Mouse (Mus musculus) ES-Bruce4 (cell line): ENCODE data around the gene Tenm2. TPM values are rescaled to one million over a fixed set of nuclear protein-coding genes. Genes with fewer than 3 reads are reported as not detected.
A peak's percentile ranks its signal among the peaks of the same experiment; 100 is the strongest.

Source experiments
- H3K27ac ChIP-seq: 2 replicates; pipeline ENCODE4 v1.5.1; 2012; ENCODE audit warnings: low read length, inconsistent platforms; ENCODE audit not compliant: insufficient read depth
- H3K27me3 ChIP-seq: 2 replicates; pipeline ENCODE4 v1.6.1; 2012; ENCODE audit warnings: mild to moderate bottlenecking, low read length, inconsistent platforms; ENCODE audit not compliant: control insufficient read depth, poor library complexity, insufficient read depth, severe bottlenecking
- H3K36me3 ChIP-seq: 2 replicates; pipeline ENCODE4 v1.6.1; 2012; ENCODE audit warnings: inconsistent platforms, mild to moderate bottlenecking, low read length, moderate library complexity; ENCODE audit not compliant: control insufficient read depth, poor library complexity, insufficient read depth, severe bottlenecking
- H3K4me1 ChIP-seq: one replicate; pipeline ENCODE4 v1.8.1; 2011; ENCODE audit warnings: low read length; ENCODE audit not compliant: control insufficient read depth, insufficient read depth
- H3K4me3 ChIP-seq: 2 replicates; pipeline ENCODE4 v1.5.1; 2011; ENCODE audit warnings: low read depth, mild to moderate bottlenecking, low read length
- H3K9ac ChIP-seq: 2 replicates; pipeline ENCODE4 v1.6.1; 2012; ENCODE audit warnings: low read depth, mild to moderate bottlenecking, inconsistent platforms; ENCODE audit not compliant: poor library complexity, severe bottlenecking
- H3K9me3 ChIP-seq: replicated peaks from 2 replicates; pipeline ENCODE4 v1.6.1; 2012; ENCODE audit warnings: mild to moderate bottlenecking, low read length, inconsistent platforms; ENCODE audit not compliant: control insufficient read depth, poor library complexity, insufficient read depth, severe bottlenecking
- CTCF ChIP-seq: IDR thresholded peaks from one replicate; pipeline ENCODE4 v1.8.1; 2011; ENCODE audit warnings: low read depth, low read length
- EP300 ChIP-seq: IDR thresholded peaks from 2 replicates; pipeline ENCODE4 v1.6.1; 2011; ENCODE audit warnings: low read depth, low read length; ENCODE audit not compliant: insufficient read depth
- POLR2A ChIP-seq: IDR thresholded peaks from one replicate; pipeline ENCODE4 v1.8.1; 2011; ENCODE audit warnings: low read length; ENCODE audit not compliant: insufficient read depth
- polyA plus RNA-seq: library from polyadenylated mRNA; stranded (reverse); fragments of >200 nt; gene quantifications from 2 replicates; pipeline ENCODE4 v1.2.4, GENCODE M21; 2011; ENCODE audit warnings: low read depth; ENCODE audit not compliant: missing spikeins, insufficient read depth, insufficient read length

Gene Tenm2
- polyA plus RNA-seq, 1 experiment, result not detected

DNA sequence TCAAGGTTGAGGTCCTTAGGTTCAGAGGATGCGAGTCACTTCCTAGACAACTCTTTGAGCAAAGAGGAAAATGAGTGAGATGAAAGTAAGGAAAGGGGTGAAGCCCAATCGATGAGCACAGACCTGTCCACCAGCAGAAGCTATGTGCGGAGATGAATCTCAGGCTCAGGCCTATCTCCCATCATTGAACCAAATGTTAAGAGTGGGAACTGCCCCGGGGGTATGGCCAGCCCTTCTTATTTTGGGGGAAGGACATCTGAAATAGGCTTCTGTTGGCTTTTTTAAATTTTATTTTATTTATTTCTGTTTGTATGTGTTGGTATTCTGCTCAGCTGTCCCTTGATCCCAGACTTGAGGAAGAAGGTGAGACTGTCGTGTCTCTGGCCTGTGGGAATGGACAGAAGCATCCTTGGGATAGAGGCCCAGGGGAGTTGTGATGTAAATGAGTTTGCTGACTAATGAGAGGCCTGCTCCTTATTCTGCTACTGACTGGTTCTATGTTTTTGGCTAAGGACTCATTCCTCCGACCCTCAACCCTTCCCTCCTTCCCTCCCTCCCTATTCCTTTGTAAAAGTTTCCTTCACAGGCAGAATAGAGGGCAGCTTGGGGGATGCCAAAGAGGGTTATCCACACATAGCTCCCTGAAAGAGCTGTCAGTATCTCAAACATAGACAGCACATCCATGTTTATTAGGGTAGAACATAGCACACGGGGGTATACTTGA lies 1011.9 kb downstream of the Tenm2 start:
- H3K36me3 ChIP-seq, result no peaks in the 10 kb centered on the region
- H3K27ac ChIP-seq, result no peak overlapping the region
- no peak for TF ChIP-seq POLR2A
- TF ChIP-seq CTCF, result no peak
- TF ChIP-seq EP300, result no peak
- no peaks in the 10 kb centered on the region for H3K27me3 ChIP-seq
- no peaks in the 10 kb centered on the region for H3K4me1 ChIP-seq
- H3K9ac ChIP-seq, result no peak overlapping the region
- H3K9me3 ChIP-seq, result no peaks in the 10 kb centered on the region
- H3K4me3 ChIP-seq, result no peak overlapping the region

DNA sequence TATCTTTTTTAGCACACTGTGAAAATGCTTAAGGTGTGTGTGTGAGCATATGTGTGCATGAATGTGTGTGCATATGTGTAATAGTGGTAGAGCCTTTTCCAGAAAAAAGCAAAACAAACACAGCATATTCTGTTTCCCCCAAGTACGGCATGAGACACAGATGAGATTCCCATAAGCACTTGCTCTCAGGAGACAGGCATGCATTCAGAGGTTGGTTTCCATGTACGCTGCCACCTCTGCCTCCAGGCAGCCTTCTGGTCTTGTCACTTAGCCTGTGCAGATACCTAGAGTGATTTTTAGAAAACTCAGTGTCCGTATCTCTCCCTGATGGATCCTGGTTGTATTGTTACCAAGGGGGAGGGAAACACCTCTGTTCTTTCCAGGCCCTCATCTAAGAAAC lies 1013.7 kb downstream of the Tenm2 start:
- H3K27ac ChIP-seq, result no peak overlapping the region
- no peaks in the 10 kb centered on the region; the same call in 1 of the 2 replicates for H3K9me3 ChIP-seq
- H3K27me3 ChIP-seq, result no peaks in the 10 kb centered on the region
- H3K36me3 ChIP-seq, result no peaks in the 10 kb centered on the region
- H3K4me1 ChIP-seq, result no peaks in the 10 kb centered on the region
- TF ChIP-seq CTCF (no peak), EP300 (no peak), POLR2A (no peak)
- H3K4me3 ChIP-seq, result no peak overlapping the region
- H3K9ac ChIP-seq, result no peak overlapping the region

GRCm38 (mm10) chr11:36221271-36221975 lies 1014.3 kb downstream of the Tenm2 start:
- Histone ChIP-seq H3K9ac (no peak overlapping the region), H3K9me3 (no peaks in the 10 kb centered on the region; the same call in 1 of the 2 replicates), H3K27me3 (no peaks in the 10 kb centered on the region), H3K4me1 (no peaks in the 10 kb centered on the region), H3K36me3 (no peaks in the 10 kb centered on the region), H3K27ac (no peak overlapping the region), H3K4me3 (no peak overlapping the region)
- TF ChIP-seq EP300, result no peak
- peak; percentile 88 for TF ChIP-seq CTCF

- Histone ChIP-seq H3K27me3 (no peaks in the 10 kb centered on the region), H3K9me3 (no peaks in the 10 kb centered on the region; the same call in 1 of the 2 replicates), H3K4me1 (no peaks in the 10 kb centered on the region), H3K27ac (no peak overlapping the region), H3K36me3 (no peaks in the 10 kb centered on the region), H3K9ac (no peak overlapping the region), H3K4me3 (no peak overlapping the region)
- TF ChIP-seq CTCF, result no peak
- TF ChIP-seq EP300, result no peak
- no peak for TF ChIP-seq POLR2A
Observed at GRCm38 (mm10) chr11:36220651-36221050, 1015.1 kb downstream of the Tenm2 start.

DNA sequence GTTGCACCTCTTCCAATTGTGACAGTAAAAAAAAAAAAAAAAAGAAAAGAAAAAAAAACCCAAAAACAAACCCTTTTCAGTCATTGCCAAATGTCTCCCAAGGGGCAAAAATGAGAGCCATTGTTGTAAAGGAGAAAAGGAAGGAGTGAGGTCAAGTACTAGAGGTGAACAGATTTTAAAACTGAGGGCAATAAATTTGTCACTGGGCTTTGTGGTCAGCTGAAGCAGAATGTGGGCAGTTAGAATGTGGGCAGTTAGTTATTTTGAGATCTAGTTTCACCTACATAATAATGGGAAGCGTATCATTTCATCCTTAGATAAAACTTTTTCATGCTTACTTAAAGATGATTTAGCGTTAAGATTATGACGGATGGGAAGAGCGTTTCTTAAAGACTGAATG lies 1016.2 kb downstream of the Tenm2 start:
- Histone ChIP-seq H3K9me3 (no peaks in the 10 kb centered on the region; the same call in 1 of the 2 replicates), H3K27me3 (no peaks in the 10 kb centered on the region), H3K4me3 (no peak overlapping the region), H3K27ac (no peak overlapping the region), H3K36me3 (no peaks in the 10 kb centered on the region), H3K4me1 (no peaks in the 10 kb centered on the region), H3K9ac (no peak overlapping the region)
- TF ChIP-seq POLR2A (no peak), CTCF (no peak), EP300 (no peak)

DNA sequence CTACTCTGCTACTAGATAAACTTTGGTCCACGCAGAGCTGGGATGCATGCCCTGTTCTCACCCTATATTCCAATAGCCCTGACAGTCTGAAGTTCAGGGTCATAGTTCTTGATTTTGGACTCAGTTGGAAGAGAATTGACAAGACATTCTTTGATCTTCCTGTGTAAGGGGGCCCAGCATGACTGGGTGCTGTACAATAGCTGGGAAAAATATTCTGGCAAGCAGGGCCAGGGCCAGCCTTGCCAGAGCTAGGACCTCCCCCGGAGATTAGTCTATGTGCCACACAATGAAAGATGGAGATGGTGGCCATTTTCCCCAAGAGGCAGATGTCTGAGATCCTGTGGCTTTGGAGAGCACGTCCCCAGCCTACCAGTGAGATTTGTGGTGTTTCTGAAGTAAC lies 1021.2 kb downstream of the Tenm2 start:
- Histone ChIP-seq H3K9ac (no peak overlapping the region), H3K36me3 (no peaks in the 10 kb centered on the region), H3K4me1 (no peaks in the 10 kb centered on the region), H3K9me3 (no peaks in the 10 kb centered on the region; the same call in 1 of the 2 replicates), H3K27ac (no peak overlapping the region), H3K4me3 (no peak overlapping the region), H3K27me3 (no peaks in the 10 kb centered on the region)
- TF ChIP-seq CTCF, result no peak
- TF ChIP-seq EP300, result no peak
- TF ChIP-seq POLR2A, result no peak
